Mouse (Mus musculus) heart, embryonic 10.5 days (tissue): ENCODE data around the gene Nabp2. TPM values are rescaled to one million over a fixed set of nuclear protein-coding genes. Genes with fewer than 3 reads are reported as not detected.

ENCODE experiments used
- DNase-seq: peaks from one replicate; pipeline ENCODE4 v3.0.0-alpha.2; 2017; ENCODE audit warnings: low spot score
- H3K27ac ChIP-seq: fragments of 300-500 bp; sonication (generic); 2 replicates; pipeline ENCODE4 v1.5.1; 2016; ENCODE audit warnings: mild to moderate bottlenecking
- H3K27me3 ChIP-seq: fragments of 300-500 bp; sonication (generic); 2 replicates; pipeline ENCODE4 v1.6.1; 2016; ENCODE audit warnings: mild to moderate bottlenecking; ENCODE audit not compliant: poor library complexity, insufficient read depth, severe bottlenecking
- H3K36me3 ChIP-seq: fragments of 300-500 bp; sonication (generic); 2 replicates; pipeline ENCODE4 v1.6.1; 2016; ENCODE audit warnings: mild to moderate bottlenecking, moderate library complexity
- H3K4me1 ChIP-seq: fragments of 300-500 bp; sonication (generic); 2 replicates; pipeline ENCODE4 v1.6.1; 2016; ENCODE audit warnings: mild to moderate bottlenecking
- H3K4me3 ChIP-seq: fragments of 300-500 bp; sonication (generic); 2 replicates; pipeline ENCODE4 v1.5.1; 2016; ENCODE audit warnings: mild to moderate bottlenecking, moderate library complexity
- H3K9me3 ChIP-seq: fragments of 300-500 bp; sonication (generic); 2 replicates; pipeline ENCODE4 v1.6.1; 2016; ENCODE audit warnings: mild to moderate bottlenecking, moderate library complexity
- WGBS: fragments of 180-500 bp; shearing (Covaris S2); methylation state at CpG from one replicate; pipeline ENCODE4 v1.1.7; 2016; 5-methylcytosine and 5-hydroxymethylcytosine counted together
- polyA plus RNA-seq: library from polyadenylated mRNA; unstranded; fragments of >200 nt; fragmentation: Nextera tagmentation; extraction: Ambion mirVana; gene quantifications from 2 replicates; pipeline ENCODE4 v1.2.1, GENCODE M21; 2016

The Nabp2 gene
- 76.5 and 87.9 TPM in 2 replicates for polyA plus RNA-seq

GRCm38 (mm10) chr10:128411211-128412054 lies at the start of gene Nabp2, which contains the start of gene Rnf41:
TSS of gene Nabp2 (minus strand) at chr10:128411492.
TSS of gene Rnf41 (plus strand) at chr10:128411657.
- DNase-seq: peak; percentile 99
- H3K27me3 ChIP-seq: no peaks in the 10 kb centered on the region
- H3K4me3 ChIP-seq: peak within 1 kb of the TSS; percentile 98
- peaks cover 35% of the 10 kb centered on the region for H3K36me3 ChIP-seq
- H3K4me1 ChIP-seq: peaks cover 46% of the 10 kb centered on the region
- H3K9me3 ChIP-seq: no peaks in the 10 kb centered on the region
- peak within 1 kb of the TSS; percentile 92 for H3K27ac ChIP-seq
- WGBS: under 1% methylated on average over 50 of the region's 50 CpGs

DNA sequence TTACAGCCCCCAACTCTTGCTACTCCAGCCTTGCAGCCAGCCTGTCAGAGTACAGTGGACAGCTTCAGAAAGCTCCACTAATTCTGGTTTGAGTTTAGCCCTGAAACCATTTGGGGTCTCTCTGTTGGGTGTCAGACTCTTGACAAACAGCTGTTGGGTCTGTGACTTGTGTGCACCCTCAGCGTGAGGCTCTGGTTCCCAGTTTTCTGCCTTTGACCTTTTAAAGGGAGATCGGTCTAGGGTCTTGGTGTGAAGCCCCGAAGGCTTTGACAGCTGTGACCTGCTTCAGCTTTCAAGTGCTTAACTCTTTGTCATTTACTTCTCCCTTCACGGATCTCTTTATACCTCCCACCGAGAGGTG lies 49.0 kb upstream of the Nabp2 start:
- H3K27ac ChIP-seq: peak overlapping the region; percentile 98
- H3K27me3 ChIP-seq: no peaks in the 10 kb centered on the region
- H3K36me3 ChIP-seq: peaks cover 43% of the 10 kb centered on the region
- 8% methylated on average over 5 of the region's 5 CpGs for WGBS
- no peak for DNase-seq
- no peaks in the 10 kb centered on the region for H3K9me3 ChIP-seq
- H3K4me1 ChIP-seq: peaks cover 10% of the 10 kb centered on the region
- peak overlapping the region; percentile 90 for H3K4me3 ChIP-seq

DNA sequence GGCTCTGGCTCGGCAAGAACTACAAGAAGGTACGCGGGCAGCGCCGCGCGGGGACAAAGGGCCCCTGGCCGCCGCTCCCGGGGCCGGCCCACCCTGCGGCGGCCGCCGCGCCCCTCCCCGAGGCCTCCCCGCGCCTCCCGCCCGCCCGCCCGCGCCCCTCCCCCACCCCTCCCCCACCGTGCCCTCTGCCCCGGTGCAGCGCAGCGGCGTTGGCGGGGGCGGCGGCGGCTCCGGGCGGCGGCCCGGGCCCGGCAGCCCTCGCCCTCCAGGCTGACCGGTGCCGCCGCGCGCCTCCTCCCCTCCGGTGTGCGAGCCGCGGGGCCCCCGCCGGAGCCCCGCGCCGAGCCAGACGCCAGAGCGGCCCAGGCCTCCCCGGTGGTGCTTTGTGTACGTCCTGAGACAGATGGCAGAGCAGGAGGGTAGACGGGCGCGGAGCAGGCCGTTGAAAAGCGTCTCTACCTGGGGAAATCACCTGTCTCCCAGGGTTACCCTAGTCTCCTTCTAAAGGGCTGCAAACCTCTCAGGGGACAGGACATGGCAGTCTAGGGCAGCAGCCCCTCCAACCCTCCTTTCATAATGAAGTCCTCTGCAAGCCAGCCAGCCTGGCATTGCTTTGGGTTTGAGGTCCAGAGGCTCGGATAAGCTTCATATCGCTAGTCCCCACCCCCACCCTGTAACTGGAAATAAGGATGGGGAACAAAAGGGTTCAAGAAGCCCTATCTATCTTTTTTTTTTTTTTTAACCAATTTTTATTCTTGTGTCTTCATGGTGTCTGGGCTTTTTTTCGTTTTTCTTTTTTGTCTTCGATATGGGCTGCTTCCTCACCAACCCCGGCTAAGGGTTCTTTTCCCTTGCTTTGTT lies 48.3 kb upstream of the Nabp2 start:
- no peaks in the 10 kb centered on the region for H3K9me3 ChIP-seq
- WGBS: 2% methylated on average over 42 of the region's 67 CpGs

DNA sequence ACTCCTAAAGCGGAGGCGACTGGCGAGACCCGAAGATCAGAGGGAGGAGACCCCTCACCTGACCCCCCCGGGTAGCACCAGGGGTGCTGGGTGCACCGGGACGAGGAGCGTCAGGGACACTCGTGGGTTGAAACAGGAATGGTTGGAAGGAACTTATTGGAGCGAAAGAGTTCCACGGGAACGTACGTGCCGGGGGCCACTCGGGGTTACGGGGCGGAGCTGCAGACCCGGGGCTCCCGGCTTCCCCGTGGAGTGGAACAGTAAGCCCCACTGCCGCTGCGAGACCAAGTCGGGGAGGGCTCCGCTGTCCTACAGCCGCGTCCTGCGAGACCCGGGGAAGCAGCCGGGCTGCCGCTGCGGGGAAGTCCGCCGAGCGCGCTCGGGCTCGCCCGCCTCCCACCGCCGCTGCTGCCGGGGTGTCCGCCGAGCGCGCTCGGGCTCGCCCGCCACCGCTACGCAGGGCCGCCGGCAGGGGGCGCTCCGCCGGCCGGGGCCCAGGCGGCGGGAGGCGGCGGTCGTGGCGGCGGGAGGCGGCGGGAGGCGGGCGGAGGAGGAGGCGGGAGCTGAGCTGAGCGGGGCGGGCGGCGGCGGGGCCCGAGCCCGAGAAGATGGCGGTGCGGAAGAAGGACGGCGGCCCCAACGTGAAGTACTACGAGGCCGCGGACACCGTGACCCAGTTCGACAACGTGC lies 47.6 kb upstream of the Nabp2 start, which contains the start of gene Smarcc2:
Smarcc2 (plus strand) TSS at position 530 of the 690 bp plus-strand sequence.
- under 1% methylated on average over 78 of the region's 86 CpGs for WGBS
- Histone ChIP-seq H3K27ac (peak within 1 kb of the TSS; percentile 98), H3K9me3 (no peaks in the 10 kb centered on the region), H3K4me3 (peak within 1 kb of the TSS; percentile 90), H3K4me1 (peaks cover 10% of the 10 kb centered on the region), H3K36me3 (peaks cover 29% of the 10 kb centered on the region), H3K27me3 (no peaks in the 10 kb centered on the region)
- peak; percentile 86 for DNase-seq

More for the DNA sequence above, 48.3 kb upstream of the Nabp2 start:
- Histone ChIP-seq H3K36me3 (peaks cover 37% of the 10 kb centered on the region), H3K4me3 (peak overlapping the region; percentile 90), H3K27me3 (no peaks in the 10 kb centered on the region), H3K4me1 (peaks cover 10% of the 10 kb centered on the region), H3K27ac (peak overlapping the region; percentile 98)
- peak; percentile 81 for DNase-seq

GRCm38 (mm10) chr10:128458348-128458718 lies 47.0 kb upstream of the Nabp2 start:
- H3K27me3 ChIP-seq: no peaks in the 10 kb centered on the region
- peak; percentile 94 for DNase-seq
- peak overlapping the region; percentile 98 for H3K27ac ChIP-seq
- H3K36me3 ChIP-seq: peaks cover 23% of the 10 kb centered on the region
- WGBS: under 1% methylated on average over 29 of the region's 29 CpGs
- H3K4me1 ChIP-seq: peaks cover 10% of the 10 kb centered on the region
- H3K9me3 ChIP-seq: no peaks in the 10 kb centered on the region
- peak overlapping the region; percentile 90 for H3K4me3 ChIP-seq

DNA sequence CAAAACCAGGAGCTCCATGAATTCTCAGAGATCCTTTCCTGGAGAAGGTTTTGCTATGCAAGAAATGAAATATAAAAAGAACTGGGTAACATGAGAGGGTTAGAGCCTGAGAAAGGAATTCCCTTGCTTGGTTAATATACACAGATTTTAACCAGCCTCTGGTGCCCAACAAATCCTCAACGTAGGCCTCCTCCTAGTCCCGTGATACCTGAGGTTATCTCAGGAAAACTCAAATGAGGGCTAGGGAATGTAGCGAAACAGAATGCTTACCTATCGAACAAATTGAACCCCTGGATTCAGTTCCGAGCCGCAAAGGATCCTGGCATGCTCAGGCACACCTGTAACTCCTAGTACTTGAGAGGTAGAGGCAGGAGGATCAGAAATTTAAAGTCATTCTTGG lies 46.4 kb upstream of the Nabp2 start:
- no peak for DNase-seq
- H3K9me3 ChIP-seq: no peaks in the 10 kb centered on the region
- no peaks in the 10 kb centered on the region for H3K27me3 ChIP-seq
- no peak overlapping the region for H3K4me3 ChIP-seq
- peaks cover 10% of the 10 kb centered on the region for H3K4me1 ChIP-seq
- WGBS: 83% methylated on average over 6 of the region's 6 CpGs
- H3K36me3 ChIP-seq: peaks cover 17% of the 10 kb centered on the region
- no peak overlapping the region for H3K27ac ChIP-seq

GRCm38 (mm10) chr10:128455280-128455679 lies 44.0 kb upstream of the Nabp2 start:
- DNase-seq: peak; percentile 85
- no peaks in the 10 kb centered on the region for H3K27me3 ChIP-seq
- peaks cover 2% of the 10 kb centered on the region for H3K4me1 ChIP-seq
- no peaks in the 10 kb centered on the region for H3K9me3 ChIP-seq
- H3K27ac ChIP-seq: peak overlapping the region; percentile 56; the same call in 1 of the 2 replicates
- H3K4me3 ChIP-seq: 0 out of 2 replicates have a peak overlapping the region, but pooled peaks have one; percentile 24
- 2% methylated on average over 6 of the region's 6 CpGs for WGBS
- no peaks in the 10 kb centered on the region for H3K36me3 ChIP-seq

GRCm38 (mm10) chr10:128454471-128454870 lies 43.2 kb upstream of the Nabp2 start:
- H3K4me1 ChIP-seq: no peaks in the 10 kb centered on the region
- DNase-seq: no peak
- H3K27ac ChIP-seq: no peak overlapping the region
- 76% methylated on average over 3 of the region's 3 CpGs for WGBS
- H3K27me3 ChIP-seq: no peaks in the 10 kb centered on the region
- no peaks in the 10 kb centered on the region for H3K36me3 ChIP-seq
- H3K9me3 ChIP-seq: no peaks in the 10 kb centered on the region
- H3K4me3 ChIP-seq: no peak overlapping the region

GRCm38 (mm10) chr10:128451014-128451413 lies 39.7 kb upstream of the Nabp2 start:
- H3K27ac ChIP-seq: no peak overlapping the region
- no peak overlapping the region for H3K4me3 ChIP-seq
- 81% methylated on average over 6 of the region's 6 CpGs for WGBS
- H3K36me3 ChIP-seq: no peaks in the 10 kb centered on the region
- H3K4me1 ChIP-seq: no peaks in the 10 kb centered on the region
- no peak for DNase-seq
- no peaks in the 10 kb centered on the region for H3K27me3 ChIP-seq
- no peaks in the 10 kb centered on the region for H3K9me3 ChIP-seq

DNA sequence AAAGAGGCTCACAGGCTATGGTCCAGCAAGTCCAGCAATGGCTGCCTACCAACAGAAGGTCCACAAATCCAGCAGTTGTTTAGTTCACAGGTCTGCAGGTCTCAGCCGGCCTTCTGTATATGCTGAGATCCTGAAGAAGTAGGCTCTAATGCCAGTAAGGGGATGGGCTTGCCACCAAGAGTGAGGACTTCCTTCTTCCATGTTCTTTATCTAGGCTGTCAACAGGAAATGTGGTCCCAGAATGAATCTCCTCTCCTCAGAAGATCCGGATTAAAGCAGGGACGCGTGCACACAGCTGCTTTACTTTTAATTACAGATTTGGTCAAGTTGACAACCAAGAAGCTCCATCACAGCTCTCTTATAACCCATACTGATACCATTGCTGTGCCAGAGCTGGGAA lies 34.1 kb upstream of the Nabp2 start:
- 77% methylated on average over 4 of the region's 4 CpGs for WGBS
- Histone ChIP-seq H3K9me3 (no peaks in the 10 kb centered on the region), H3K27ac (no peak overlapping the region), H3K4me3 (no peak overlapping the region), H3K27me3 (no peaks in the 10 kb centered on the region), H3K36me3 (peaks cover 19% of the 10 kb centered on the region), H3K4me1 (no peaks in the 10 kb centered on the region)
- DNase-seq: no peak

GRCm38 (mm10) chr10:128444354-128444753 lies 33.1 kb upstream of the Nabp2 start:
- Histone ChIP-seq H3K27me3 (no peaks in the 10 kb centered on the region), H3K4me3 (no peak overlapping the region), H3K36me3 (peaks cover 30% of the 10 kb centered on the region), H3K9me3 (no peaks in the 10 kb centered on the region), H3K27ac (no peak overlapping the region), H3K4me1 (no peaks in the 10 kb centered on the region)
- 76% methylated on average over 6 of the region's 6 CpGs for WGBS
- no peak for DNase-seq

- 79% methylated on average over 1 of the region's 1 CpGs for WGBS
- Histone ChIP-seq H3K4me3 (no peak overlapping the region), H3K27ac (no peak overlapping the region), H3K36me3 (peaks cover 46% of the 10 kb centered on the region), H3K9me3 (no peaks in the 10 kb centered on the region), H3K4me1 (0 out of 2 replicates have a peak, but pooled peaks cover 3% of the 10 kb centered on the region), H3K27me3 (no peaks in the 10 kb centered on the region)
- no peak for DNase-seq
These were observed 31.4 kb upstream of the Nabp2 start for GRCm38 (mm10) chr10:128442718-128443117.
